Mouse (Mus musculus) ES-E14 (cell line): ENCODE measurements at regions not wholly inside any gene's neighbourhood (a gene's known extent, or its start where the extent isn't known, plus 50 kb on each side); places are given as distances from the start of the nearest gene placed in this dataset.

Experiments
- DNase-seq: peaks from one replicate; pipeline ENCODE4 v3.0.0-alpha.2; 2013; ENCODE audit warnings: low read depth, low spot score
- H3K27ac ChIP-seq: 2 replicates; pipeline ENCODE4 v1.5.1; 2012; ENCODE audit warnings: low read depth, mild to moderate bottlenecking, low read length, moderate library complexity, mixed read lengths; ENCODE audit not compliant: poor library complexity, insufficient read depth, severe bottlenecking
- H3K36me3 ChIP-seq: 2 replicates; pipeline ENCODE4 v1.6.1; 2012; ENCODE audit warnings: mild to moderate bottlenecking, low read length, moderate library complexity, mixed read lengths; ENCODE audit not compliant: control insufficient read depth, poor library complexity, insufficient read depth, severe bottlenecking
- H3K4me1 ChIP-seq, 2 experiments: fragments of 150-350 bp in 1 of 2; sonication (generic) in 1 of 2; 2 replicates each; pipeline ENCODE4 v1.6.1; 2012; ENCODE audit warnings: low read length in 2 of 2, mild to moderate bottlenecking in 1 of 2, mixed read lengths in 1 of 2; ENCODE audit not compliant: control insufficient read depth in 2 of 2, insufficient read depth in 2 of 2, poor library complexity in 1 of 2
- H3K4me3 ChIP-seq, 2 experiments: fragments of 150-350 bp in 1 of 2; sonication (generic) in 1 of 2; 2 replicates each; pipeline ENCODE4 v1.5.1; 2012; ENCODE audit warnings: low read length in 2 of 2, low read depth in 1 of 2, mild to moderate bottlenecking in 1 of 2, mixed read lengths in 1 of 2; ENCODE audit not compliant: insufficient read depth in 1 of 2, poor library complexity in 1 of 2, severe bottlenecking in 1 of 2
- H3K9ac ChIP-seq: 2 replicates; pipeline ENCODE4 v1.6.1; 2012; ENCODE audit warnings: low read depth, mild to moderate bottlenecking, low read length, mixed read lengths; ENCODE audit not compliant: poor library complexity, insufficient read depth, severe bottlenecking
- H3K9me3 ChIP-seq: fragments of 150-350 bp; sonication (generic); 2 replicates; pipeline ENCODE4 v1.6.1; 2012; ENCODE audit warnings: low read depth, mild to moderate bottlenecking, low read length; ENCODE audit not compliant: control insufficient read depth, insufficient read depth
- CHD2 ChIP-seq: IDR thresholded peaks from 2 replicates; pipeline ENCODE4 v1.6.1; 2014; ENCODE audit warnings: mild to moderate bottlenecking, low read depth, low read length, inconsistent platforms
- HCFC1 ChIP-seq: IDR thresholded peaks from 2 replicates; pipeline ENCODE4 v1.6.1; 2012; ENCODE audit warnings: low read length, inconsistent platforms, borderline replicate concordance; ENCODE audit not compliant: insufficient read depth
- MAFK ChIP-seq: IDR thresholded peaks from 2 replicates; pipeline ENCODE4 v1.6.1; 2014; ENCODE audit warnings: mild to moderate bottlenecking, low read depth, low read length, inconsistent platforms; ENCODE audit not compliant: insufficient read depth
- ZC3H11A ChIP-seq: IDR thresholded peaks from 2 replicates; pipeline ENCODE4 v1.6.1; 2012; ENCODE audit warnings: low read depth, mild to moderate bottlenecking, inconsistent platforms, low read length, borderline replicate concordance
- ZNF384 ChIP-seq: IDR thresholded peaks from 2 replicates; pipeline ENCODE4 v1.6.1; 2012; ENCODE audit warnings: low read depth, low read length, inconsistent platforms
- in situ Hi-C, 2 experiments: fragments of 600-800 bp; cut with MboI; formaldehyde crosslinking; loops; one replicate each; pipeline ENCODE4 v1.15.1; 2025; ENCODE audit warnings: low sequenced_read_pairs in 2 of 2, inconsistent platforms in 1 of 2; ENCODE audit not compliant: unreplicated experiment in 2 of 2

- in situ Hi-C loops = no loop called here
- no peak overlapping the region for H3K27ac ChIP-seq
- no peaks in the 10 kb centered on the region for H3K36me3 ChIP-seq
- TF ChIP-seq HCFC1 (no peak), ZC3H11A (no peak), CHD2 (no peak), MAFK (no peak), ZNF384 (no peak)
- no peak for DNase-seq
- no peaks in the 10 kb centered on the region for H3K9me3 ChIP-seq
- H3K9ac ChIP-seq = no peak overlapping the region
- H3K4me3 ChIP-seq = no peak overlapping the region
- H3K4me1 ChIP-seq = peaks cover 0 to 3% of the 10 kb centered on the region in 2 experiments; a peak in 1 of 4 replicates
Observed at GRCm38 (mm10) chr17:7467638-7468037, 82.4 kb upstream of the Unc93a2 start.

- no peaks in the 10 kb centered on the region for H3K9me3 ChIP-seq
- in situ Hi-C loops = no loop called here
- no peak overlapping the region for H3K4me3 ChIP-seq
- peaks cover 6 to 8% of the 10 kb centered on the region in 2 experiments; a peak in 2 of 4 replicates for H3K4me1 ChIP-seq
- no peak for DNase-seq
- no peak overlapping the region for H3K27ac ChIP-seq
- TF ChIP-seq CHD2 (no peak), HCFC1 (no peak), ZC3H11A (no peak), MAFK (no peak), ZNF384 (no peak)
- no peaks in the 10 kb centered on the region for H3K36me3 ChIP-seq
- H3K9ac ChIP-seq = no peak overlapping the region
Observed at GRCm38 (mm10) chr17:7464901-7465300, 79.6 kb upstream of the Unc93a2 start.

- no peak for TF ChIP-seq ZC3H11A
- TF ChIP-seq ZNF384 = no peak
- no peak for TF ChIP-seq MAFK
- no peak for TF ChIP-seq CHD2
- no peak for TF ChIP-seq HCFC1
- H3K36me3 ChIP-seq = no peaks in the 10 kb centered on the region
- no peak for DNase-seq
- H3K27ac ChIP-seq = no peak overlapping the region
- H3K4me1 ChIP-seq = peaks cover 8 to 15% of the 10 kb centered on the region in 2 experiments; a peak in 2 of 4 replicates
- no peak overlapping the region for H3K9ac ChIP-seq
- in situ Hi-C loops = no loop called here
- no peak overlapping the region for H3K4me3 ChIP-seq
- H3K9me3 ChIP-seq = no peaks in the 10 kb centered on the region
Observed at GRCm38 (mm10) chr17:7461164-7461563, 75.9 kb upstream of the Unc93a2 start.

GRCm38 (mm10) chr17:7456939-7457338 is 71.7 kb upstream of the Unc93a2 start:
- in situ Hi-C loops = no loop called here
- no peak for DNase-seq
- Histone ChIP-seq H3K4me1 (peaks cover 8 to 18% of the 10 kb centered on the region in 2 experiments; a peak in 2 of 4 replicates), H3K9ac (no peak overlapping the region), H3K27ac (no peak overlapping the region), H3K9me3 (no peaks in the 10 kb centered on the region), H3K36me3 (no peaks in the 10 kb centered on the region), H3K4me3 (no peak overlapping the region)
- TF ChIP-seq ZC3H11A = no peak

GRCm38 (mm10) chr17:7443822-7444221 is 58.6 kb upstream of the Unc93a2 start:
- H3K9ac ChIP-seq = no peak overlapping the region
- no peak overlapping the region for H3K4me3 ChIP-seq
- no peaks in the 10 kb centered on the region for H3K4me1 ChIP-seq
- H3K9me3 ChIP-seq = no peaks in the 10 kb centered on the region
- in situ Hi-C loops = no loop called here
- H3K27ac ChIP-seq = no peak overlapping the region
- peak; percentile 66 for DNase-seq
- H3K36me3 ChIP-seq = no peaks in the 10 kb centered on the region
- TF ChIP-seq MAFK (no peak), ZC3H11A (peak; percentile 77)
